Mouse (Mus musculus): ENCODE results near the gene Tcl1b2.
"Not testable (repeated sequence)": the region's sequence is repeated elsewhere in the genome, so short reads cannot be mapped to it uniquely, and the experiment has no call there.

Gene Tcl1b2

DNA sequence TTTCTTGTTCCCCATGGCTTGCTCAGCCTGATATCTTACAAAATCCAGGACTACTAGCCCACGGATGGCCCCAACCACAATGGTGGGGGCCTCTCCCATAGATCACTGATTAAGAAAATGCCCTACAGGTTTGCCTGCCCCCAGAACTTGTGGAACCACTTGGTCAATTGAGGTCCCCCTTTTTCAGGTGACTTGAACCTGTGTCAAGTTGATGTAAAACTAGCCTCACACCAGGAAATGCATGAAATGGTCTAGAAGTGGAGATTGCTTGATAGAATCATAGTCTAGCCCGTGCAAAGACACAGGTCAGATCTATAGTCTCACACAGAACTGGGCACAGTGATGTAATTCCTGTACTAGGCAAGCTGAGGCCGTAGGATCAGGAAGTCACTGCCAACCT lies at the start of gene Tcl1b2:
TSS of gene Tcl1b2 (plus strand) at position 301 of the 400 bp plus-strand sequence.
- no peak for DNase-seq (ENCODE audit: low spot score)

DNA sequence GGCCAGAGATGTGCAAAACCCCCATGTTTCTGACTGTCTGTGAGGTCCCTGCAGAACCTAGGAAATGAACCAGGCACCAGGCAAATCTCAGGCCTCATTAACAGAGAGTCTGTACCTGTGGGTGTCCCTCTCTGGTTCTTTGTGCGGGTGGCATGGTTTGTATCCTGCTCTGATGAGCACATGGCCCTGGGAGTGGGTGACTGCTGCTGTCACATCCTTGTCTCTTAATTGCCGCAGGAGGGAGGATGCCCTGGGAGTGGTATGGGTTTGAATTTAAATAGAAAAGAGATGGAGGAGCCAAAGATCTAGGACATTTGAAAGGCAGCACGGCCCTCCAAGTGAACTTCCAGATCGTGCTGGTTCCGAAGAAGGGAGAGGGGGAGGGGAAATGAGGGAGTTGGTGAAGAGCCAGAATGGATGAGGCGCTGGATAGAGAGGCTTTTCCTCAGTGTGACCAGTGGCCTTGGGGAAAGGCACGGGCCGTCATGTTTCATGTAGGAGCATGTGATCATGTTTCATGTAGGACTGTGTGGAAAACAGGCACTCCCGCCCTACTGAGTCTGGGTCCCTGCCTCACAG lies 46.3 kb upstream of the Tcl1b2 start:
- no peak for DNase-seq (ENCODE audit: low spot score)

DNA sequence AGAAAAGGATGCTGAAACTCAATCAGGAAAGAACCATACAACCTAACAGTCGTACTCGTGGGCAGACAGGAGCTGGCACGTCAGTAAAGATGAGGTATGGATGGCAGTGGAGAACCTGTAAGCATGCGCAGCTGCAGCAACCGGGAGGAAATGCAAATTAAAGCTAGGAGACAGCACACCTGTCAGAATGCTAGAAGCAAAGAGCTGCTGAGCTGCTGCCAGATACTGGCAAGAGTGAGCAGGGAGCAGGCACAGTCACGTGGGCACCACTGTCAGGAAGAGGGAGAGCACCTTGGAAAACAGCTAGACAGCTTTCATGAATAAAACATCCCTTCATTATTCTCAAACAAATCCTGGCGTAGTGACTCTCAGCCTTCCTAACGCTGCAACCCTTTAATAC lies 42.9 kb upstream of the Tcl1b2 start:
- DNase-seq (ENCODE audit: low spot score): no peak

DNA sequence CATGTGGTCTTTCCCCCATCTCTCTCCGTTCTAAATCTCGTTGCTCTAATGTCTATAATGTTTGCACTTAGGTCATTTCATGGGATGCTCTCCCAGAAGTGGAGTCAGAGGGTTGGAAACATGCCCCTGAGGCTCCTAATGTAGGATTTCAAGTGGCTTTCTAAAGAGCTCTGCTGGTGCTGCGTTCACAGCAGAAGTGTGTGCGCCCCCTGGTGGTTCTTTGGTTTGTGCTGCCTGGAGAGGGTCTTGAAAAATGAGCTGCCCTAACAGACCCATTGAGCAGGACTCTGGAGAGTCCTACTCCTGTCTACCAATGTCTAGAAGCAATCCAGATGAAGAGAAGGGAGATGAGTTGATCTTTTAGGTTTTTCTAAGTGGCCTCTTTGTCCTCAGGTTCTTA lies 41.8 kb upstream of the Tcl1b2 start:
- DNase-seq (ENCODE audit: low spot score): peak; percentile 57

DNA sequence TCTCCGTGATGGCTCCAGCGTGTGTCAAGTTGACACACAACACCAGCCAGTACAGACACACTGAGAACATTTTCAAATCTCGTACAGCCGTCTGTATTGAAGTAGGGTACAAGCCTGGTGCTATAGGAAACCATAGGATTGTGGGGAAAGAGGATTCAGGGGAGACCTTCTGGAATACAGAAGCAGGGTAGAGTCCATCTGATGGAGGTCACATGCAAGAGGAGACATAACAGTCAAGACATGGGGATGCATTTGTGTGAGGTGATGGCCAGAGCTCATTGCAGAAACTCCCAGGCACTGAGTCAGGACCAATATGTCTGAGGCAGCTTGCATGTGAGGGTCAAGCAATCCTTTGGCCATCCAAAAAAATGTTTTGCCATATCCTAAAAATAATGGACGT lies 40.5 kb upstream of the Tcl1b2 start:
- no peak for DNase-seq (ENCODE audit: low spot score)

DNA sequence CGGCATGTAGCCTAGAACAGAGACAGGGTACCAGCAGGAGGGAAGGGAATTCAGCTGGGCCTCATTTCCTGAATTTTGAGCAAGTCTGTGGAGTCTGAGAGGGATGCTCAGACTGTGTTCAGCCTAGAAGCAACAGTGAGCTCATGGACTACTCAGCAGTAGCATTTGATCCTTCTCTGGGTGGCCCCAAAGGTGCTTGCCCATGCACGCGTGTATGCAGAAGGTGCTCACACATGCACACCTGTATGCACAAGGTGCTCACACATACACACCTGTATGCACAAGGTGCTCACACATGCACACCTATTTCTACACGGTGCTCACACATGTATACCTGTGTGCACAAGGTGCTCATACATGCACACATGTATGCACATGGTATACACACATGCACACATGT lies 37.0 kb upstream of the Tcl1b2 start:
- no peak for DNase-seq (ENCODE audit: low spot score)

DNA sequence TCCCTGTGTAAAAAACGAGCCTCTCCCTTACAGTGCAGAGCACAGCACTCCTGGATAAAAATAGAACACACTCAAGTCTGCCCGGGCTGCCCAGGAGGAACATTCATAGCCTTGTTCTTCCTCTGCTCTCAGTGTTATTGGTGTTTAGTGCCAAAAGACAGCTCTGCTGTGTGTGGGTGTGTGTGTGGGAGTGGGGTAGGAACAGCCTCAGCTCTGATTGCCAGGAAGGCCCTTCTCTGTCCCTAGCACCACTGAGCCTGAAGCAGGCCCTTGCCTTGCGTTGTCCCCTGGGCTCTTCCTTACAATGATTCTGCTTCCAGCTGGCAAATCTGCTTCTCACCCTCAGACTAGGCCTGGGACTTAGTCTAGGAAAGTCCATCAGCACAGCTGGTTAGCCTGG lies 36.4 kb upstream of the Tcl1b2 start:
- DNase-seq (ENCODE audit: low spot score): no peak

DNA sequence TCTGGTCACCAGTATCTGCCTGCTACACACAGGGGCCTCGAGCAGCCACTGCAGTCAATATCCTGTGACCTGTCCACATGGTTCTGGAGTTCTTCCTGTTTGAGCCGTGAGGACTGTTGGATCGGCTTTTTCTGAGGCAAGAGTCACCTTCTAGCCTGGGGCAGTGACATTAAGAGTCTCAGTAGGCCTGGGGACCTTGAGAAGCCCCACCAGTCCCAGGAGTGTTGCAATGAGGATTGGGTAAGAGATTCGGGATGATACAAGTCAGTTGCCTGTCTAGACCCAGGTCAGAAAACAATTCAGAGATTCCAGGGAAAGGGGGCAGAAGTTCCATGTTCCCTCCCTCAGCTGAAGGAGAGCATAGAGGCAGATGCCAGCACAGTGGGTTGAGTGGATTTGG lies 36.0 kb upstream of the Tcl1b2 start:
- no peak for DNase-seq (ENCODE audit: low spot score)

DNA sequence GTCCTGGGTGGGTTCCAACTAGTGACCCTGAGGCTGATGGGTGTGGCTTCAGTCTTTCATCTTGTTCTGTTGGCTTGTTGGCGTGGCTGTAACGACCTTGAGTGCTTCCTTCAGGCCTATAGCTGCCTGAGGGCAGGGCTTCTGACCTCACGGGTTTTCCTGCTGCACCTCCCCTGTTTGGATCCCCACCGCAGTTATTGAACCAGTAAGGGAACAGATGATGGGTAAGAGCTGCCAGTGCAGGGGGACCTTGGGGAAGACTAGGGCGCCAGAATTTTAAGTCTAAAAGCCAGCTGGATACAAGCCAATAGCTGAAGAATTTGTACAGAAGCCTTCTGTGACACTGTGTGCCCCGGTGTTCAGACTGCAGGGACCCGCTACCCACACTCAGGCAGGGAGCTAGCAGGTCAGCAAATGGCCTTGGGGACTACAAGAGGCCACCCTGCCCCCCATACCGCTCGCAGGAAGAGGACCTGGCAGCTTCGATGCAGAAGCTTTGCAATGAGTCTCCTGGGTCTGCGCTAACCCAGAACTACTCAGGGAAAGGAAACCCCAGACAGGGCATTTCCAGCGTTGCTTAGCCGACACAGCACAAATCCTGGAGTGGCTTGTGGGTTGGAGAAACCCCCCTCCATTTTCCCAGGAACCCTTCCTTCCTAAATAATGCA lies 33.4 kb upstream of the Tcl1b2 start:
- no peak for DNase-seq (ENCODE audit: low spot score)

DNA sequence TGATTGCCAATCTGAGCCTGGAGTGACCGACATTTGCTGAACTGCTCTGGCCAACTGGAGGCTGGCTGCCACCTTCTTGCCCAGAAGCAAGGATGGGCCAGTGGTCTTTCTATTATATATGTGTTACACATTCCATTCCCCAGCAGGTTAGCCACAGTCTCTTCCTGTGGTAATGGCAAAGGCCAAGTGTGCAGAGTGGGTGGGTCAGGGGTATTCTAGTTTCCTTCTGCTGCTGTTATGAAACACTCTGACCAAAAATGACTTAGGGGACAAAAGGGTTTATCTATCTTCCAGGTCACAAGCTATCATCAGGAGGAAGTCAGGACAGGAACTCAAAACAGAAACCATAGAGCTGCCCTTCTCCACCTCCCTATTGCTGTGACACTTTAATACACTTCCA lies 29.2 kb upstream of the Tcl1b2 start:
- DNase-seq (ENCODE audit: low spot score): no peak

DNA sequence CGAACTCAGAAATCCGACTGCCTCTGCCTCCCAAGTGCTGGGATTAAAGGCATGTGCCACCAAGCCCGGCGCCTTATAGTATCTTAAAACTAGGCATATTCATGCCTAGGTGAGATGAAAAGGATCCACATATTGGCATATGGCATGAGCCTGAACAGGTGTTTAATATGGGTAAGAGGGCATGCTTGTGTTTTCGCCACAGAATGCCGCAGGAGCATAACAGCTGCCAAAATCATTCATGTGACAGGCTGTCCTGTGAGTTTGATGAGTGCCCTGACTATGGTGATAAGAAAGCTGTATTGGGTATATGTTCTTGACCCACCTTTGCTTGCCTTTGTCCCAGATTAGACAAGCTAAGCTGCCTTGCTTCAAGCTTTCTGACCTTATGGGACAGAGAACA lies 20.5 kb upstream of the Tcl1b2 start:
- DNase-seq (ENCODE audit: low spot score): no peak

DNA sequence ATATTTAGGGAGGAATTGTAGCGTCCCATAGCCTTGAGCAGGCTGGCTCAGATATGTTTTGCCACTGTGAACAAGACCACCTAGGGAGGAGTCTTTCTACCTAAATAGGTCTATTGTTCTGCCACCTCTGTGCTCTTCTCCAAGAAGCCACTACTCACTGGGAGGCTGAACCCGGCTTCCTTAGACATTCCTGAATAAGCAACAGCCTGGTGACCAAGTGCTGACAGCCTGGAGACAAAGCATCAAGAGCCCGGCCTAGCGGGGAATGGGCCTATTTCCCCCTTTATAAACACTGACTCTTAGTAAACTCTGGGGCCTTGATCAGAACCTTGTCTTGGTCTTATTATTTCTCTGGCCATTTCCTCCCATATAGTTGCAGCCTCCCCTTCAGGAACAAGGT lies 19.3 kb upstream of the Tcl1b2 start:
- DNase-seq (ENCODE audit: low spot score): no peak

DNA sequence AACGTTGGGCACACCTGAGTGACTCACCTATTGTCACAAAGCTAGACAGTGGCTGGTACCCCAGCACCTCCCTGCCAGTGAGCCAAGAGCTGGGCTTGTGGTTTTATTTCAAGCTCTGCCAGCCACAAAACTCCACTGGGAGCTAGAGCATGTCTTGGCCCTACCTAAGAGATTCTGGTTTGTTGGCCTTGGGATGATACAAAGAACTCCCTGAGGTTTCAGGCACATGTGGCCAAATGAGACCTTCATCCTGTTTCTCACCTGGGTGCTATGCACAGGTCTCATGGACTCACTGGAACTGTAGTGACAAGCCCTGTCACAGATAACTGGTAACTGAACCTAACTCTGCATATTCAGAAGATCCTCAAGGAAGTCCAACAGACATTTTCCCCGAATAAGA lies 18.2 kb upstream of the Tcl1b2 start:
- DNase-seq (ENCODE audit: low spot score): no peak

DNA sequence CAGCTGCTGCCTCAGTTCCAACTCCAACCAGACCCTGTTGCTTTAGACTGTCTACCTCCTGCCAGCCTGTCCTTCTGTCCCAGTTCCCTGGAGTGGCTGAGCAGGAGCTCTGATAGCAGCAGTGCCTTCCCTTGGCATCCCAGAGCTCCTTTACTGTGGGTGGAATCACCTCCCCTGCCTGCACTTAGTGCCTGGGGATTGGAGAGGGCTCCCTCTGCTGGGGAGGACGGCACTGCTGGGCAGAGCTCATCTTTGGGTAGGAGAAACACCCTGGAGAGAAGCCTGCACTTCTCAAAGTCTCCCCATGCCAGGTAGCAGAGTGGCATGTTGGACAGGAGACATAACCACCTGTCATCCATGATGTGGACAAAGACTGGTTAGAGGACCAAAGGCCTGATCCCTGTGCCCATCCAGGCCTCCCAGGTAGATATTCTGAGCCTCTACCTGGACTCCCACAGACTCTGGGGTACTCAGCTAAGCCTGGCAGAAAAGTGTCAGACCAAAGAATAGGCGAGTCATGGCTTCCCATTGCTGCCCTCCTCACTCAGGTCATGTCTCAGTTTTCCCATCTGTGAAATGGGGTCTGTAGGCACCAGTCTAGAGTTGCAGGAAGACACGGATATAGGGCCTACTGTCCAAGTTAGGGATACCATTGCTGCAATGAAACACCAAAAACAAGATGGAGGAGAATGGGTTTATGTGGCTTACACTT lies 16.2 kb upstream of the Tcl1b2 start:
- not testable (repeated sequence) for DNase-seq (ENCODE audit: low spot score)

DNA sequence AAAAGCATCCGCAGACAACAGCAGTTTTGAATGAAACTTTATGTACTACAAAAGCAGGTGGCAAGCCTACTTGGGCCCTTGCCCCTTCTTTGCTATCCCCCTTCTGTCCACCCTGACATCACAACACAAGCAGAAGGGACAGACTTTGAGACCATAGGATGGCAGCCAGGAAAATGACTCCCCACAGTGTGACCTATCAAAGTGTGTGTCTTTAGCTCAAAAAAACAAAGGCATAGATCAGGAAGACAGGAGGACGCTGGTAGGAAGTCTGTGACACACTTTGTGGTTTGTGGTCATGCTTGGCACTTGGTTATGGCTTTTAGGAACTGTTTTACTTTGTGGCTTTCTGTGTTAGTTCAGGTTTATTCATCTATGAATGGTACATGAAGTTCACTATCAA lies 11.6 kb upstream of the Tcl1b2 start:
- not testable (repeated sequence) for DNase-seq (ENCODE audit: low spot score)

DNA sequence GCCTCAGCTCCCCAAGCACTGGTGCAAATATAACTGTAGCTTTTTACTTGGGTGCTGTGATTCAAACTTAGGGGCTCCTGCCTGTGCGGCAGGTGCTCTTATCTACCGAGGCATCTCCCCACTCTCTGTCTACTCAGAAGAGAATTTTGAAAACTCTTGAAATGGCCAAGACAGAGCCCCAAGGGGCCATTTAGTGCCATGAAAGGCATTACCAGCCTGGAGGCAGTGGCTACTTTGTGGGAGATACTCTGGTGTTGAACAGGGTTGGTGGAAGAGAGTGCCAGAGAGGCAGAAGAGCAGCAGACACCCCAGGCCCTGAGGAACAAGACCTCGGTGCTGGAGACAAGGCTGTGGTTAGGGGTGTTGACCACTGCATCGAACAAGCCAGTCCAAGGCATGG lies 11.0 kb upstream of the Tcl1b2 start:
- not testable (repeated sequence) for DNase-seq (ENCODE audit: low spot score)

DNA sequence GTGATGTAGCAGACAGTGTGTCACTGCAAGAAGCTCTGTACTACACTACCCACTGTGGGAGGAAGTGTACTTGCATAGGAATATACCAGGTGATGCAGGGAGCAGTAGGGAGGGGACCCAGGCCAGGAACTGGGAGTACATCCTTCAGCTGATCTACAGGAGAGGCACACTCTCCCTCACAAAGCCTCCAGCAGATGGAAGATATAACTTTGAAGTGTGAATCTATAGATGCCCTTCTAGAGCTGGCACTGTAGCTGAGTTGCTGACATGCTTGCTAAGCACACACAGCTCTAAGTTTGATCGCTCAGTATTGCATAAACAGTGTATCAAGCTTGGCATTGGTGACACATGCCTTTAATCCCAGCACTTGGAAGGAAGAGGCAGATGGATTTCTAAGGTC lies 8.1 kb upstream of the Tcl1b2 start:
- DNase-seq (ENCODE audit: low spot score): not testable (repeated sequence)

DNA sequence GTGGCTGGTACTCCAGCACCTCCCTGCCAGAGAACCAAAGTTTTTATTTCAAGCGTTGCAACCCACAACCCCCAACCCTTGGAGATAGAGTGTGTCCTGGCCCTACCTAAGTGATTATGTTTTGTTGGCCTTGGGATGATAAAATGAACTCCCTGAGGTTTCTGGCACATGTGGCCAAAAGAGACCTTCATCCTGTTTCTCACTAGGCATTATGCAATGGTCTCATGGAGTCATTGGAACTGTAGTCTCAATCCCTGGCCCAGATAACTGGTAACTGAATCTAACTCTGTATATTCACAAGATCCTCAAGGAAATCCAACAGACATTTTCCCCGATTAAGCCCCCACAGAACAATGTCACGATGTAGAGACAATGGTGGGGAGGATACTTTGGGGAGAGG lies 2.7 kb upstream of the Tcl1b2 start:
- DNase-seq (ENCODE audit: low spot score): no peak

DNA sequence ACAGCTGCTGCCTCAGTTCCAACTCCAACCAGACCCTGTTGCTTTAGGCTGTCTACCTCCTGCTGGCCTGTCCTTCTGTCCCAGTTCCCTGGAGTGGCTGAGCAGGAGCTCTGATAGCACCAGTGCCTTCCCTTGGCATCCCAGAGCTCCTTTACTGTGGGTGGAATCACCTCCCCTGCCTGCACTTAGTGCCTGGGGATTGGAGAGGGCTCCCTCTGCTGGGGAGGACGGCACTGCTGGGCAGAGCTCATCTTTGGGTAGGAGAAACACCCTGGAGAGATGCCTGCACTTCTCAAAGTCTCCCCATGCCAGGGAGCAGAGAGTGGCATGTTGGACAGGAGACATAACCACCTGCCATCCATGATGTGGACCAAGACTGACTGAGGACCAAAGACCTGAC lies 886 bp upstream of the Tcl1b2 start:
- not testable (repeated sequence) for DNase-seq (ENCODE audit: low spot score)

DNA sequence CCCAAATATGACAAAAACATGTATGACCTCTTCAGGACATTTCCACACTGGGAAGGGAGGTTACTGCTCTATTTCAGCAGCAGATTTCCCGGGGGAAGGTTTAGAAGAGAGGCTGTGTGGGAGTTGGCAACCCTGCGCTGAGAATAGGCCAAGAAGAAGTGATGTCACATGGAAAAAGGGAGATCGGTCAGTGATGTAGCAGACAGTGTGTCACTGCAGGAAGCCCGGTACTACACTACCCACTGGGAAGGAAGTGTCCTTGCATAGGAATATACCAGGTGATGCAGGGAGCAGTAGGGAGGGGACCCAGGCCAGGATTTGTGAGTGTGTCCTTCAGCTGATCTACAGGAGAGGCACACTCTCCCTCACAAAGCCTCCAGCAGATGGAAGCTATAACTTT lies 9.5 kb downstream of the Tcl1b2 start:
- not testable (repeated sequence) for DNase-seq (ENCODE audit: low spot score)

DNA sequence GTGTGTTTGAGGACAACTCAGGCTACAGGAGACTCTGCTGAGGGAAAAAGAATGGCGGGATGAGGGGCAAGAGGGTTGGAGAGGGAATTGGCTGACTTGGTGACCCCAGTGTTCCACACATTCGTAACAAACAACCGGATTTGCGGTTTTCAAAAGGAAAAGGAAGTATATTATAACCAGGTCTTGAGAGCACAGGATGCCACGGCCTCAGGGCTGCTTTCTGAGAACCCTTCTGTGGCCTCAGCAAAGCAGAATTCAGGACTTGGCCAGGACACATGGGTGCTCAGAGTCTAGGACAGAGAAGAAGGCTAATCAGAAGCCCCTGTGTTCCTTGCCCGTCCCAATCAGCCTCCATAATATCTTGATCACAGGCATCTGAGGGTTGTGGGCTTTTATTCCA lies 13.0 kb downstream of the Tcl1b2 start:
- DNase-seq (ENCODE audit: low spot score): no peak

DNA sequence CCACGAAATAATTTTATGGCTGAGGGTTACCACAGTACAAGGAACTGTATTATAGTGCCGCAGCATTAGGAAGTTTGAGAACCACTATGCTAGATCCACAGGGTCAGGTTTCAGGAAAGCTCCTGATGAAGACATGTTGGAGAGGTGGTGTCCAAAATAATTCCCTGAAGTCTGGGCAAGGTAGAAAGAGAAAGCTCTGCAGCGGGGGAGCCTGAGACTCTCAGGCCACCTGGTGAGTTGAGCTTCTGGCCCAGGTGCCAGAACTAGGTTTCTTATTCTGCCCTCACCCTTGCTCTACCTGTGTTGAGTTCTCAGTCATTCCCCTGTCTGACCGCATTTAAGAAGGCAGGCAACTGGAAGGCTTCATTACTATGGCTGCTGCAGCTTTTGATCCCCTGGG lies 13.6 kb downstream of the Tcl1b2 start, which contains the start of gene Tcl1b1:
TSS of gene Tcl1b1 (plus strand) at position 301 of the 400 bp plus-strand sequence.
- DNase-seq (ENCODE audit: low spot score): no peak

DNA sequence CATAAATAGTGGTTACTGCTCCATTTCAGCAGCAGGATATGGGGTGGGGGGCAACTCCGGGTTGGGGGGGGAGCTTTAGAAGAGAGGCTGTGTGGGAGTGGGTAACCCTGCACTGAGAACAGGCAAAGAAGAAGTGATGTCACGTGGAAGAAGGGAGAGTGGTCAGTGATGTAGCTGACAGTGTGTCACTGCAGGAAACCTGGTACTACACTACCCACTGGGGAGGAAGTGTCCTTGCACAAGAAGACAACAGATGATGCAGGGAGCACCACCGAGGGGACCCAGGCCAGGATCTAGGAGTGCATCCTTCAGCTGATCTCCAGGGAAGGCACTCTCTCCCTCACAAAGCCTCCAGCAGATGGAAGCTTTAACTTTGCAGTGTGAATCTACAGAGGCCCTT lies 20.9 kb downstream of the Tcl1b2 start:
- DNase-seq (ENCODE audit: low spot score): no peak

DNA sequence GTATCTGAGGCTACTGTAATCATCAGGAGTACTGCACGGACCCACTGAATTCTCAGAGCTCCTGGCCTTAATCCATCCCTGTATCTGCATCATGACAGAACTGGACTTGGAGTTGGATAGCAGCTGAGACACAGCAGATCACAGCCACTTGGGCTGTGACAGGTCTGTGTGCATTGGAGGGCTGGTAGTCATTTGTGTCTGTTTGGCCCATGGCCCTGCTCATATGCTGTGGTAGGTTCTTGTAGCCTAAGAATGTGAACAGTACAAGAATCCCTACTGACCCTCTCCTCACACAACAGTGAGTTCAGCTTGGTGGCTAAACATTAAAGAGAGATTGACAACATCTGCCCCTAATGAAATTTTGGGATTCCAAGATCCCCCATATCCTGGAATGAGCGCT lies 27.6 kb downstream of the Tcl1b2 start:
- DNase-seq (ENCODE audit: low spot score): no peak
